Mouse (Mus musculus) G1E (cell line): Measurements from ENCODE around the gene Pdzd2. TPM values are rescaled to one million over a fixed set of nuclear protein-coding genes. Genes with fewer than 3 reads are reported as not detected.

ENCODE experiments used
- ATAC-seq: 2 replicates; pipeline ENCODE4 v1.8.0; 2016; ENCODE audit warnings: mild to moderate bottlenecking; ENCODE audit not compliant: insufficient number of reproducible peaks, poor library complexity, low FRiP score, severe bottlenecking; ENCODE audit errors: extremely low read depth
- DNase-seq: peaks from one replicate; pipeline ENCODE4 v3.0.0; 2012; ENCODE audit warnings: low spot score
- H3K27me3 ChIP-seq: 2 replicates; pipeline ENCODE4 v1.6.1; 2012; ENCODE audit warnings: mild to moderate bottlenecking, low read length, inconsistent platforms; ENCODE audit not compliant: insufficient read depth
- H3K36me3 ChIP-seq: replicated peaks from 2 replicates; pipeline ENCODE3; 2012; ENCODE audit warnings: mild to moderate bottlenecking, inconsistent platforms
- H3K4me1 ChIP-seq: 2 replicates; pipeline ENCODE4 v1.6.1; 2012; ENCODE audit warnings: low read depth, low read length, inconsistent platforms, mixed read lengths; ENCODE audit not compliant: insufficient read depth
- H3K4me3 ChIP-seq: 2 replicates; pipeline ENCODE4 v1.5.1; 2012; ENCODE audit warnings: low read depth, mild to moderate bottlenecking, inconsistent platforms, low read length, moderate library complexity, mixed read lengths
- H3K9me3 ChIP-seq: replicated peaks from 2 replicates; pipeline ENCODE4 v1.6.1; 2012; ENCODE audit warnings: inconsistent platforms
- CTCF ChIP-seq: IDR thresholded peaks from 2 replicates; pipeline ENCODE4 v1.5.1; 2012; ENCODE audit warnings: low read depth, low read length, inconsistent platforms, mixed read lengths
- GATA1 ChIP-seq: IDR thresholded peaks from 2 replicates; pipeline ENCODE4 v1.6.1; 2012; ENCODE audit warnings: borderline replicate concordance, low read length, inconsistent platforms, mixed read lengths
- GATA2 ChIP-seq: IDR thresholded peaks from 2 replicates; pipeline ENCODE4 v1.6.1; 2012; ENCODE audit warnings: low read depth, low read length, inconsistent platforms, borderline replicate concordance
- POLR2AphosphoS5 ChIP-seq: IDR thresholded peaks from 2 replicates; pipeline ENCODE4 v1.6.1; 2012; ENCODE audit warnings: low read depth, low read length, inconsistent platforms; ENCODE audit not compliant: insufficient replicate concordance
- TAL1 ChIP-seq: conservative IDR thresholded peaks from 2 replicates; pipeline ENCODE4 v1.6.1; 2012; ENCODE audit warnings: low read depth, low read length, inconsistent platforms, mixed read lengths
- polyA plus RNA-seq: library from polyadenylated mRNA; stranded (reverse); fragments of >175 nt; gene quantifications from 2 replicates; pipeline ENCODE4 v1.2.3, GENCODE M21; 2012
- total RNA-seq, 2 experiments: library from RNA; stranded (forward) in 1 of 2; stranded (reverse) in 1 of 2; fragments of 200-1000 nt in 1 of 2; fragments of >200 nt in 1 of 2; fragmentation: Nextera tagmentation in 1 of 2; gene quantifications; 2 replicates each; pipeline ENCODE4 v1.2.3; 2014 to 2017

Gene Pdzd2
- total and polyA plus RNA-seq, 3 experiments: 0.18 to 1.8 (median 0.98) TPM

DNA sequence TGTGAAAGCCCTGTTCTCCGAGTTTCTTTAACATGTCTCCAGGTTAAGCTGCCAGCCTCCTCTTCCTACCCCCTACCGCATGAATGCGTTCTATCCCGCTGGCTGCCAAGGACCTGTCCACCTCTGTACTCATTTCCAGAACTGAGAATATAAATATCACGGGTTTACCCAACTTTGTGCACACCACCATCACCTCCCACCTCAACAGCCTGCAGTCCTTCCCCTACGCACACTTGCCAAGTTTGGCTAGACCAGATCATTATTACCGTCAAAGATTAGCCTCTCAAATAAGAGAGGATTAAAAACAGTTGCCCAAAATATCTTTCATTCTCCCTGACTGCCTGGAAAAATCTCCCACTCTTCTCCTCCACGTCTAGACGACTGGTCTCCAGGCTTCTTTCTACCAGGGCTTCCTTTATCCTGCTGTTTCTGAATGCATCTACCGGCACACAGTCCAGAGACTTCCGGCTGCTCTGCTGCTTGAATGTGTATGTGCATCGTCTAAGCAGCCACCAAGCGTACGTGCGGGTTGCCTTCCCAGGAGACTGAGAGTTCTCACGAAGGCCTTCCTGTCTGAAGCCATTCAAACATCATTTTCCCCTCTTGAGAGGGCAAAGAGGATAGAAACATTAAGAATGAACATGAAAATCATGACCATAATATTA lies 324.1 kb downstream of the Pdzd2 start:
- H3K4me3 ChIP-seq: no peak overlapping the region
- H3K36me3 ChIP-seq: no peaks in the 10 kb centered on the region
- TF ChIP-seq POLR2AphosphoS5 (no peak), GATA1 (no peak), CTCF (no peak), TAL1 (no peak), GATA2 (no peak)
- H3K9me3 ChIP-seq: no peaks in the 10 kb centered on the region
- peaks cover 9% of the 10 kb centered on the region; the same call in 1 of the 2 replicates for H3K27me3 ChIP-seq
- ATAC-seq (no peak), DNase-seq (no peak)
- no peaks in the 10 kb centered on the region for H3K4me1 ChIP-seq

DNA sequence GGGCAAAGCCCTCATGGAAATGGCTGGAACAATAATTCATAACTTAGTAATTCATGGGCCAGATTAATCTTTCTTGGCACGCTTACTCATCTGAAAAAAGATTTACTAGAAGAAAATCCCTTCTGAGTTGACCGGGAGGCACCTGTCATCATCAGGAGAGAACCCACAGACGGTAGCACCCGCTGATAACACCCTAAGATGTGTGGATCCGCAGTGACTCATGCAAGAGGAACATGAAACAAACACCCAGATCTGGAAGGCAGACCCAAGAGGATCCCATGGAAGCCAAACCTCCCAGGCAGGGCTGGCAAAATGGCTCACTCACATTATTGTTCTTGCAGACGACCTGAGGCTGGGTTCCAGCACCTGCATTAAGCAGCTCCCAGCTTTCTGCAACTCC lies 325.0 kb downstream of the Pdzd2 start:
- TF ChIP-seq CTCF (no peak), TAL1 (no peak), GATA2 (no peak), POLR2AphosphoS5 (no peak), GATA1 (no peak)
- Histone ChIP-seq H3K4me3 (no peak overlapping the region), H3K36me3 (no peaks in the 10 kb centered on the region), H3K27me3 (peaks cover 6% of the 10 kb centered on the region; the same call in 1 of the 2 replicates), H3K4me1 (no peaks in the 10 kb centered on the region), H3K9me3 (no peaks in the 10 kb centered on the region)
- no peak for DNase-seq
- ATAC-seq: no peak

DNA sequence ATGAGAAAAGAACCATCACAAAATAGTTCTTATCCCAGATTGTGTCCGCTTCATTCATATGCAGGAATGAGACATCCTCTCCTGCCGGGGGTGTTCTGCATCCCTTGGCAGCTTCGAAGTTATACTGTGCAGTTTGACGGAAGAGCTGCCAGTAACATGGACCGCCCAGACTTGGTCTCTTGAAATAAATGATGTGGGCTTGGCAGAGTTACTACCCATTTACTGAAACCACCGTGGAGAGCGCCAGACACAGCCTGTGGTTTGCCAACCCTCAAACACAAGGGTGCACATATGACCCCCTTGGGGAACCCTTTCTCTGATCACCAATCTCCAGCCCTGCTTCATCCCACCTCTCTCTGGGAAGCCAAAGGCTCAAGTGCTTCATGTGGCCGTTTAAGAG lies 331.5 kb downstream of the Pdzd2 start:
- H3K4me1 ChIP-seq: peaks cover 3% of the 10 kb centered on the region; the same call in 1 of the 2 replicates

GRCm38 (mm10) chr15:12405592-12405991 lies 334.1 kb downstream of the Pdzd2 start:
- no peaks in the 10 kb centered on the region for H3K36me3 ChIP-seq
- DNase-seq: no peak

More for the DNA sequence above, 331.5 kb downstream of the Pdzd2 start:
- Histone ChIP-seq H3K4me3 (no peak overlapping the region), H3K36me3 (no peaks in the 10 kb centered on the region), H3K27me3 (peaks cover 7% of the 10 kb centered on the region; the same call in 1 of the 2 replicates), H3K9me3 (no peaks in the 10 kb centered on the region)
- no peak for ATAC-seq
- TF ChIP-seq CTCF (no peak), GATA2 (no peak), POLR2AphosphoS5 (no peak), GATA1 (no peak), TAL1 (no peak)
- no peak for DNase-seq

GRCm38 (mm10) chr15:12397032-12397431 lies 342.7 kb downstream of the Pdzd2 start:
- Histone ChIP-seq H3K27me3 (peaks cover 5% of the 10 kb centered on the region; the same call in 1 of the 2 replicates), H3K4me1 (no peaks in the 10 kb centered on the region; the same call in 1 of the 2 replicates), H3K36me3 (no peaks in the 10 kb centered on the region), H3K4me3 (no peak overlapping the region), H3K9me3 (no peaks in the 10 kb centered on the region)
- DNase-seq (no peak), ATAC-seq (no peak)
- TF ChIP-seq CTCF (no peak), GATA2 (no peak), POLR2AphosphoS5 (no peak), GATA1 (no peak)

More at GRCm38 (mm10) chr15:12405592-12405991, 334.1 kb downstream of the Pdzd2 start:
- peaks cover 3% of the 10 kb centered on the region; the same call in 1 of the 2 replicates for H3K4me1 ChIP-seq
- TF ChIP-seq TAL1 (no peak), CTCF (no peak), GATA1 (no peak), GATA2 (no peak), POLR2AphosphoS5 (no peak)
- no peak for ATAC-seq
- H3K9me3 ChIP-seq: no peaks in the 10 kb centered on the region
- peaks cover 12% of the 10 kb centered on the region for H3K27me3 ChIP-seq
- H3K4me3 ChIP-seq: no peak overlapping the region

GRCm38 (mm10) chr15:12394758-12395157 lies 345.0 kb downstream of the Pdzd2 start:
- H3K4me1 ChIP-seq: no peaks in the 10 kb centered on the region; the same call in 1 of the 2 replicates
- H3K9me3 ChIP-seq: no peaks in the 10 kb centered on the region
- H3K27me3 ChIP-seq: peaks cover 5% of the 10 kb centered on the region; the same call in 1 of the 2 replicates
- DNase-seq: no peak
- no peak overlapping the region for H3K4me3 ChIP-seq
- TF ChIP-seq GATA1 (no peak), GATA2 (no peak), POLR2AphosphoS5 (no peak), CTCF (no peak), TAL1 (no peak)
- H3K36me3 ChIP-seq: no peaks in the 10 kb centered on the region
- no peak for ATAC-seq
